Mouse (Mus musculus) bone marrow, adult 2 months (tissue): ENCODE measurements around the gene Ppil6.

ENCODE experiments used
- CTCF ChIP-seq: fragments of 200-500 bp; IDR thresholded peaks from 2 replicates; pipeline ENCODE4 v1.5.1; 2011; ENCODE audit warnings: low read length, control low read depth; ENCODE audit not compliant: control insufficient read depth, insufficient read depth
- POLR2A ChIP-seq: fragments of 200-500 bp; IDR thresholded peaks from 2 replicates; pipeline ENCODE4 v1.6.1; 2011; ENCODE audit warnings: low read depth, mild to moderate bottlenecking, control low read depth, low read length, borderline replicate concordance; ENCODE audit not compliant: control insufficient read depth

GRCm38 (mm10) chr10:41477018-41477277 lies 13.3 kb upstream of the Ppil6 start:
- no peak for TF ChIP-seq POLR2A
- TF ChIP-seq CTCF: no peak
